Mouse (Mus musculus) small intestine, adult 2 months (tissue): ENCODE data around the gene Gif.

Source experiments
- CTCF ChIP-seq: fragments of 200-500 bp; IDR thresholded peaks from 2 replicates; pipeline ENCODE4 v1.5.1; 2012; ENCODE audit warnings: low read depth, mild to moderate bottlenecking, control low read depth, inconsistent platforms, low read length, moderate library complexity, mixed read lengths; ENCODE audit not compliant: insufficient replicate concordance, insufficient read length; ENCODE audit errors: extremely low read depth
- POLR2A ChIP-seq: fragments of 200-500 bp; IDR thresholded peaks from 2 replicates; pipeline ENCODE4 v1.6.1; 2012; ENCODE audit warnings: low read depth, mild to moderate bottlenecking, control low read depth, inconsistent platforms, low read length, moderate library complexity

DNA sequence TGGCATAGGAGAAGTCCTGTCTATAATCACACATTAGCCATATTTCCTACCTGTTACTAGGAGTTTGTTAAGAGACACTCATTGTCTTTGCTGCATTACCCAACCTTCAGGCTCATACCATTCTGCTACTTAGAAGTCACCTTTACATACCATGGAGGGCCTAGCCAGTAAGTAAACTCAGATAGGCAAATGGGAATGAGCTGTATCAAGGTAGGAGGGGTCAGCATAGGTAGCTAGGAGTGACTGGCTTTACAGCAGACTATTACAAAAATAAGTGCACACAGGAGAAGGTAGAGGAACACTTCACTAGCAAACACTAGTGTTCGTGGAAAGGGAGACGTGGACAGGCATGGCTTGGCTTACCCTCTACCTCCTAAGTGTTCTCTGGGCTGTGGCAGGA is at the start of gene Gif:
- TF ChIP-seq CTCF (no peak), POLR2A (no peak)
